Mouse (Mus musculus): Measurements from ENCODE around the gene Dusp9. TPM values are rescaled to one million over a fixed set of nuclear protein-coding genes. Genes with fewer than 3 reads are reported as not detected.

Gene Dusp9
- polyA plus RNA-seq, 1 experiment, result 2.5 TPM

DNA sequence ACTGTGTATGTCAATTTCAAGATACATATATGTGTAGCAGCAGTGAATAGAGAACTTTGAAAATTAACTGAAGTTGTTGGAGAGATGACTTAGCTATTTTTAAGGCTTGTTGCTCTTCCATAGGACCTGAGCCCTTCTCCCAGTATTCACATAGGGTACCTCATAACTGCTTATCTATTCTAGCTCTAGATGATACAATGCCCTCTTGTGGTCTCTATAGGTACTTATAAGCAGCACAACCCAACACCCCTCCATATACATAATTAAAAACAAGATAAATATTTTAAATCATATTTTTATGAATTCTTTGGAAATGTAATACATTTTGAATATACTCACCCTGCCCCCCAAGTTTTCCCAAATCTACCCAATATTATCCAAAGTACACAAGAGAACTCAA lies 23.9 kb downstream of the Dusp9 start:
- DNase-seq (ENCODE audit: low read depth), result no peak

- no peak for DNase-seq (ENCODE audit: low read depth)
Observed at GRCm38 (mm10) chrX:73672031-73672431, 32.8 kb downstream of the Dusp9 start.

DNA sequence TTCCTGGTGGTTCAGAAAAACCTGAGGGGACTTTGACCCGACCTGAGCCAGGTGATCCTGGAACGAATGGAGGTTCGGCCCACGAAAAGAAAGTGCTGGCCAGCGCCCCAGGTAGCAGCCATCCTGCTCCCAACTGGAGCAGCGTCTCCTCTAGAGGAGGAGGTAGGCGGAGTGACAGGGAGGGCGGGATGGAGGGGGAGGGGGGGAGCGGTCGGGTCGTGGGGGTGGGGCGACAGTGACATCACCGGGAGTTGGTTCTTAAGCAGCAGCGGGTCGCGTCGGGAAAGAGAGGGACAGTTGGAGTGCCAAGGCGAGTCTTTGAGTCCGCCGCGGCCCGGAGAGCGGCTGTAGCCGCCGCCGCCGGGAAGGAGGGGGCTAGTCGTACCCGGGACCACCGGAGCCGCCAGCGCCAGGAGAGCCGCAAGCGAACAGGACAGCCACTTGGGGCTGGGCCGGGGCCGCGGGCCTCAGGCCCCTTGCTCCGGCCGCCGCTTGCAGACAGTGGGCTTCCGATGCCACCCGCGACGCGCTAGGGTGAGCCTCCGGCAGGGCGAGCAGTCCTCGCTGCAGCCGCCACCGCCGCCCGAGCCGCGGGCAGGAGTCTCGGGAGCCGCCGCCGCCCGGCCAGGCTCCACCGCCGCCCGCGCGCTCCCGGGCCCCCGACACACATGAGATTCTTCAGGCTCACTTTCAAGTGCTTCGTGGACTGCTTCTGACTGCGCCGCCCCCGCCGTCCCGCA lies 33.8 kb downstream of the Dusp9 start, which contains the start of gene Slc6a8:
Gene Slc6a8, plus strand, starts transcription at position 272 of the 740 bp plus-strand sequence.
- no peak for DNase-seq (ENCODE audit: low read depth)

DNA sequence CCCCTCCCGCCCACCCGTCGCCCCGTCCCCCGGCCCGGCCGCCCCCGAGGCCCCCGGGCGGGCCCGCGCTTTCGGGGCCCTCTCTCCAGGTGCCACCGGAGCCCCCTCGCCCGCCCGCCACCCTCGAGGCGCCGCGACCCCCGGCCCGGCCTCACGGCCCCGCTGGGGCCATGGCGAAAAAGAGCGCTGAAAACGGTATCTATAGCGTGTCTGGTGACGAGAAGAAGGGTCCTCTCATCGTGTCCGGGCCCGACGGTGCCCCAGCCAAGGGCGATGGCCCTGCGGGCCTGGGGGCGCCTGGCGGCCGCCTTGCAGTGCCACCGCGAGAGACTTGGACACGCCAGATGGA lies 34.4 kb downstream of the Dusp9 start:
- DNase-seq (ENCODE audit: low read depth), result no peak

- no peak for DNase-seq (ENCODE audit: low read depth)
Observed at GRCm38 (mm10) chrX:73673968-73674661, 34.9 kb downstream of the Dusp9 start.

DNA sequence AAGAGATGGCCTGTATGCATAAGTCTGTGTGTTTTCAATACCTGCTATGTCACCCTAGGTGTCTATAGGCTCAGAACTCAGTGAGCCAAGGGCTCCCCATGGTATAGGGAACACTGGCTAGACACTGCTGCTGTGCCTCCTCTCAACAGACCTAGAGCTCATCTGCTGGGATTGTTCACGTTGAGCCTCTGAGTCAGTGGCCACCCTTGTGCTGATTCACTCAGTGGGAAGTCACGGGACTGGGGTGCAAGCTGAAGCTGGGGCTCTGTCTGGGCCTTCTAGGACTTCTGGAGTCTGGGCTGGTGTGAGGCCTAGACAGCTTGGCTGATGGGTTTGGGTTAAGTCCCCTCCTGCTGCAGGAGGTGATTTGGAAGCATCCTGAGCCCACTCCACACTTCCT lies 36.0 kb downstream of the Dusp9 start:
- DNase-seq (ENCODE audit: low read depth), result no peak

DNA sequence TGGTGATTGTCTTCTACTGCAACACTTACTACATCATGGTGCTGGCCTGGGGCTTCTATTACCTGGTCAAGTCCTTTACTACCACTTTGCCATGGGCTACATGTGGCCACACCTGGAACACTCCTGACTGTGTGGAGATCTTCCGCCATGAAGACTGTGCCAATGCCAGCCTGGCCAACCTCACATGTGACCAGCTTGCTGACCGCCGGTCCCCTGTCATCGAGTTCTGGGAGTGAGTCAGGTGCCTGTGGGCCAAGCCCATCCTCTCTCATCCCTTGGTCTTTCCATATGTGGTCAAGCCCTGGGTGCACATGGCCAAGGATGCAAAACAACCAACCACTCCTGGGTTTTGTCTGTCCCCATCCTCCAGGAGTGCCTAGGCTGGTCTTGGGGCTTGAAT lies 37.4 kb downstream of the Dusp9 start:
- no peak for DNase-seq (ENCODE audit: low read depth)

DNA sequence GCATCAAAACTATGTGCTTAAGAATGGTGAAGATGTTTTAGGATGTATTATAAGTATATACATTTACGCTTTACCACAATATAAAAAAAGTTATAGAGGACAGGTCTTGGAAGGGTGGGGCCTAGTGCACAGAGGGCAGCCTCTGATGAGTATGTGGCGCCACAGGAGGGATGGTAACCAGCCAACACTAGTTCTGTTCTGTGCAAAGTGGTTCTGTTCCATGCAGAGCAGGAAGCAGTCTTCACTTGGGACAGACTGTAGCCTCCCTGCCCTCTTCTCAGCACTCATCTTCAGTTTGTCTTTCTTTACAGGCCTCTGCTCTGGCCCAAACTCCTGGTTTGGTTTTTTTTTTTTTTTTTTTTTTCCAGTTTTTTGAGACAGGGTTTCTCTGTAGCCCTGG lies 44.9 kb downstream of the Dusp9 start:
- DNase-seq (ENCODE audit: low read depth), result no peak

- no peak for DNase-seq (ENCODE audit: low read depth)
Observed at GRCm38 (mm10) chrX:73684978-73685377, 45.8 kb downstream of the Dusp9 start.

DNA sequence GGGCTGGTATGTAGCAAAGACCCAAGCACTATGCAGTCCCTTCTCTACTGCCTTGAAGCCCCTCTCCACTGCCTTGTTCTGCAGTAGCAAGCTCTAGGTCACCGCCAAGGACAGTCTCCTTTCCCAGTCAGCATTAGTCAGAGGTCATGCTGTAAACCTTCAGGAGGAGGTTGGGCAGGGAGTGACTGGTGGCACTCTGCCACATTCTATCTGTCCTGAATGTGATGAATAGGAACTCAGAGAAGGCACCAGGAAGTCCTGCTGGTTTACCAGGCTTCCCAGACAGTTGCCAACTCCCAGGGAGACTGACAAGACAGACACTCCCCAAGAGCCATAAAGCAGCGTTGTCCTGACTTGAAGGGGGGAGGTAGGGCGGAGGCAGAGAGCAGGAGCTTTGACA lies 46.4 kb downstream of the Dusp9 start:
- DNase-seq (ENCODE audit: low read depth), result no peak

GRCm38 (mm10) chrX:73690917-73691629 lies 51.9 kb downstream of the Dusp9 start:
- no peak for DNase-seq (ENCODE audit: low read depth)

Other genes with a start within 250 kb of the Dusp9 start
- 0.08 and 0.14 TPM in 2 replicates for gene Gm18336, start 240.7 kb upstream of the Dusp9 start, polyA plus RNA-seq (2012; rRNA removed)
- 0.09 and 0.12 TPM in 2 replicates for gene Zfp92, start 228.3 kb upstream of the Dusp9 start, polyA plus RNA-seq (2012; rRNA removed)
- 3.7 and 5.0 TPM in 2 replicates for gene Trex2, start 204.1 kb upstream of the Dusp9 start, polyA plus RNA-seq (2012; rRNA removed)
- gene Haus7, start 180.4 kb upstream of the Dusp9 start, polyA plus RNA-seq (2012; rRNA removed), result 16.0 and 22.5 TPM in 2 replicates
- gene Bgn, start 155.8 kb upstream of the Dusp9 start, polyA plus RNA-seq (2012; rRNA removed), result 230 and 333 TPM in 2 replicates
- 54.0 and 55.9 TPM in 2 replicates for gene Atp2b3, start 136.3 kb upstream of the Dusp9 start, polyA plus RNA-seq (2012; rRNA removed)
- 13.0 and 19.9 TPM in 2 replicates for gene Pnck, start 20.7 kb downstream of the Dusp9 start, polyA plus RNA-seq (2012; rRNA removed)
- gene Slc6a8, start 33.7 kb downstream of the Dusp9 start, polyA plus RNA-seq (2012; rRNA removed), result 29.2 and 31.7 TPM in 2 replicates
- 101 and 136 TPM in 2 replicates for gene Bcap31, start 76.8 kb downstream of the Dusp9 start, polyA plus RNA-seq (2012; rRNA removed)
- 20.6 and 21.6 TPM in 2 replicates for gene Abcd1, start 77.2 kb downstream of the Dusp9 start, polyA plus RNA-seq (2012; rRNA removed)
- gene Plxnb3, start 117.7 kb downstream of the Dusp9 start, polyA plus RNA-seq (2012; rRNA removed), result 0.88 and 1.6 TPM in 2 replicates
- 3.8 and 4.6 TPM in 2 replicates for gene Srpk3, start 135.0 kb downstream of the Dusp9 start, polyA plus RNA-seq (2012; rRNA removed)
- 303 and 377 TPM in 2 replicates for gene Idh3g, start 147.5 kb downstream of the Dusp9 start, polyA plus RNA-seq (2012; rRNA removed)
- gene Ssr4, start 147.6 kb downstream of the Dusp9 start, polyA plus RNA-seq (2012; rRNA removed), result 419 and 485 TPM in 2 replicates
- gene Pdzd4, start 185.6 kb downstream of the Dusp9 start, polyA plus RNA-seq (2012; rRNA removed), result 1.7 and 2.2 TPM in 2 replicates